Mouse (Mus musculus) neural tube, embryonic 11.5 days (tissue): ENCODE data around the gene Prickle1. TPM values are rescaled to one million over a fixed set of nuclear protein-coding genes. Genes with fewer than 3 reads are reported as not detected.
A peak's percentile ranks its signal among the peaks of the same experiment; 100 is the strongest.

ENCODE experiments used
- ATAC-seq: fragments of 200-750 bp; cut with Nextera tagmentation; 2 replicates; pipeline ENCODE4 v1.8.0; 2017; ENCODE audit warnings: moderate number of reproducible peaks, mild to moderate bottlenecking, moderate TSS enrichment, moderate library complexity; ENCODE audit not compliant: insufficient read depth, low FRiP score, low TSS enrichment
- DNase-seq: peaks from one replicate; pipeline ENCODE4 v3.0.0-alpha.2; 2015; ENCODE audit warnings: low spot score
- H3K27ac ChIP-seq: fragments of 300-500 bp; sonication (generic); 2 replicates; pipeline ENCODE4 v1.5.1; 2014; ENCODE audit warnings: low read depth, mild to moderate bottlenecking, low read length
- H3K27me3 ChIP-seq: fragments of 300-500 bp; sonication (generic); 2 replicates; pipeline ENCODE4 v1.6.1; 2014; ENCODE audit warnings: mild to moderate bottlenecking, low read length, mixed read lengths; ENCODE audit not compliant: control insufficient read depth, insufficient read depth
- H3K36me3 ChIP-seq: fragments of 300-500 bp; sonication (generic); 2 replicates; pipeline ENCODE4 v1.6.1; 2014; ENCODE audit warnings: mild to moderate bottlenecking, low read length, moderate library complexity, mixed read lengths; ENCODE audit not compliant: control insufficient read depth, insufficient read depth
- H3K4me1 ChIP-seq: fragments of 300-500 bp; sonication (generic); 2 replicates; pipeline ENCODE4 v1.6.1; 2014; ENCODE audit warnings: low read length, mixed read lengths; ENCODE audit not compliant: control insufficient read depth, insufficient read depth
- H3K4me2 ChIP-seq: fragments of 300-500 bp; sonication (generic); 2 replicates; pipeline ENCODE4 v1.6.1; 2014; ENCODE audit warnings: low read depth, mild to moderate bottlenecking, moderate library complexity
- H3K4me3 ChIP-seq: fragments of 300-500 bp; sonication (generic); 2 replicates; pipeline ENCODE4 v1.5.1; 2014; ENCODE audit warnings: low read depth, low read length
- H3K9ac ChIP-seq: fragments of 300-500 bp; sonication (generic); 2 replicates; pipeline ENCODE4 v1.6.1; 2014; ENCODE audit warnings: mild to moderate bottlenecking, low read length
- H3K9me3 ChIP-seq: fragments of 300-500 bp; sonication (generic); 2 replicates; pipeline ENCODE4 v1.6.1; 2016; ENCODE audit warnings: low read length; ENCODE audit not compliant: control insufficient read depth
- WGBS: fragments of 180-500 bp; shearing (Covaris S2); extraction: QIAGEN DNeasy Blood & Tissue Kit; methylation state at CpG from one replicate; pipeline ENCODE4 v1.1.7; 2014; 5-methylcytosine and 5-hydroxymethylcytosine counted together
- polyA plus RNA-seq: library from polyadenylated mRNA; unstranded; fragments of >200 nt; fragmentation: Nextera tagmentation; extraction: Ambion mirVana; gene quantifications from 2 replicates; pipeline ENCODE4 v1.2.1, GENCODE M21; 2014

Prickle1 gene
- polyA plus RNA-seq, 1 experiment from 2014 or later = 19.9 TPM

DNA sequence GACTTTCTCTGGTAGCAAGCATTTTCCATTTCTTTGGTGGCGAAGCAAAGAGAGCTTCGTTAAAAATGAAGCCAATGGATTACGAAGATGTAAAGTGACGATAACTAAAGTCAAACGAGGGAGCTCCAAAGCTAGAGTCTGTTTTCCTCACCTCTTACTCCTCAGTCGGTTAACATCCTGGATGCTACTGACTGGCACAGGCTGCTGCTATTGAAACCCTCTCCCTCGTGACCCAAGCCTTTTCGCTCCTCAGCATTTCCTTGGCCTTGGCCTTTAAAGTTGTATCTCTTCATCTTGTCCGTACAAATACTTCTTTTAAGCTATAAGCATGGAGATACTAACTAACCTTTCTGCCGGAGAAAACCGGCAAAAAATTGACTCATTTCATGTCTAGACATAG, 1.3 kb upstream of the Prickle1 start:
- DNase-seq = no peak
- H3K4me3 ChIP-seq = no peak overlapping the region
- H3K27ac ChIP-seq = no peak overlapping the region
- no peaks in the 10 kb centered on the region for H3K36me3 ChIP-seq
- H3K4me1 ChIP-seq = 0 out of 2 replicates have a peak, but pooled peaks cover 7% of the 10 kb centered on the region
- ATAC-seq = no peak
- no peaks in the 10 kb centered on the region for H3K27me3 ChIP-seq
- H3K9ac ChIP-seq = no peak overlapping the region
- 69% methylated on average over 11 of the region's 11 CpGs for WGBS
- no peaks in the 10 kb centered on the region for H3K9me3 ChIP-seq
- H3K4me2 ChIP-seq = no peak overlapping the region

DNA sequence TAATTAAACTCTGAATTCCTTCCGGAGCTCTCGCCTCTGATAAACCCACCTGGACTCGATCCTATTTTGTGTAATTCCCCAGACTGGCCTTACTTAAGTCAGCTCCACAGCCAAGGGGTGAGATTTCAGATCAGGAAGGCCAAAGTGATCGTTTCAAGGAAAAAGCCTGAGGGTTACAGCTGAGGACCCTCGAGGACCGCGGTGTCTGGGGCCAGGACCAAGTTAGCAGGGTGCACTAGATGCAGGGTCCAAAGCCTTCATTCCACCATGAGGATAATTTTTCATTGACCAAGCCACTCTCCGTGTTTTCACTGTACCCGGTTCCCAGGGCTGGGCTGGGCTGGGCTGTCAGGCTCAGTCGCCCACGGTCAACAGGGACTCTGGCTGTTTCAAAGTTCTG, 594 bp upstream of the Prickle1 start:
- no peaks in the 10 kb centered on the region for H3K36me3 ChIP-seq
- H3K9me3 ChIP-seq = no peaks in the 10 kb centered on the region
- H3K27ac ChIP-seq = peak overlapping the region; percentile 88; the same call in 1 of the 2 replicates
- peak overlapping the region; percentile 90 for H3K9ac ChIP-seq
- H3K27me3 ChIP-seq = no peaks in the 10 kb centered on the region
- peaks cover 8% of the 10 kb centered on the region; the same call in 1 of the 2 replicates for H3K4me1 ChIP-seq
- peak overlapping the region; percentile 91 for H3K4me2 ChIP-seq
- peak; percentile 46 for ATAC-seq
- WGBS = 1% methylated on average over 11 of the region's 11 CpGs
- peak overlapping the region; percentile 81 for H3K4me3 ChIP-seq
- DNase-seq = peak; percentile 75

DNA sequence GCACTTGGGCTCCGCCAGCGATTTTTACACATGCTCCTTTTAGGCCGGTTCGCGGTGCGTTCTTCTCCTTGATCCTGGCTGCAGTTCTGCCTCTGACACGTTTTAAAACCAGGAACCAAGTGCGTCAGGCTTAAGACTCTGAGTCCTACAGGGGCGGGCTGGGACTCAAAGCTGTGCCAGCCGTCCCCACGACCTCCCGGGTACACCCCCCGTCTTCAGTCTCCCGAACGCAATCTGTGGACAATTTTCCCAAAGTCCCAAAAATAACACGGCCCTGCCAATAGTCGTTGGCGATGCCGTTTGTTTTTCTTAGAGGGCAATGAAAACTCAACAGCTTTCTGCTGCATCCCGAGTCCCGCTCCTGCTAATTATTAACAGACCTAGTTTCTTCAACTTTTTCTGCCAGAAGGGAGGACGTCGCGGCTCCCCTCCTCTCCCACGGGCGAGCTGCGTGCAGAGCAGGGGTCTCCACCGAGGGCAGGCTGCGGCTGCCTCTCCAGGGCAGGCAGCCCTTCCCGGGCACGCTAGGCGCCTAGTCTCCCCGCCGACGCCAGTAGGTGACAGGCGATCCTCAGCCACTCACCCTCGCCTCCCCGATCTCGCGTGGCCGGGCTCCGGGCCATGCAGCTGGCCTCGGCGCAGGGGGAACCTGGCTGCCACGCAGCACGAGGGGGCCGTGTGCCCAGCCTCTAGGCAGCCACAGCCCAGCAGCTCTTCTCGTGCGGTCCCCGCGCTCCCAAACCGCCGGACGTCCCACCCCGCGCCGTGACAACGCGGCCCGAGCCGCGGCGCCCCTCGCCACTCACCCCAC, 598 bp downstream of the Prickle1 start:
- Histone ChIP-seq H3K36me3 (no peaks in the 10 kb centered on the region), H3K4me1 (peaks cover 11% of the 10 kb centered on the region; the same call in 1 of the 2 replicates), H3K27ac (peak overlapping the region; percentile 88), H3K9me3 (no peaks in the 10 kb centered on the region), H3K4me3 (peak overlapping the region; percentile 81), H3K27me3 (no peaks in the 10 kb centered on the region), H3K9ac (peak overlapping the region; percentile 90), H3K4me2 (peak overlapping the region; percentile 91)
- peak; percentile 70 for DNase-seq
- ATAC-seq = peak; percentile 62
- WGBS = under 1% methylated on average over 59 of the region's 64 CpGs

GRCm38 (mm10) chr15:93594296-93594887, 1.3 kb downstream of the Prickle1 start:
- Histone ChIP-seq H3K4me3 (peak overlapping the region; percentile 81), H3K4me1 (peaks cover 11% of the 10 kb centered on the region; the same call in 1 of the 2 replicates), H3K36me3 (no peaks in the 10 kb centered on the region), H3K27me3 (no peaks in the 10 kb centered on the region), H3K9me3 (no peaks in the 10 kb centered on the region), H3K9ac (no peak overlapping the region; the same call in none of the 2 replicates), H3K27ac (no peak overlapping the region; the same call in 1 of the 2 replicates), H3K4me2 (peak overlapping the region; percentile 91)
- WGBS = 17% methylated on average over 10 of the region's 10 CpGs
- DNase-seq (peak; percentile 37), ATAC-seq (no peak)

DNA sequence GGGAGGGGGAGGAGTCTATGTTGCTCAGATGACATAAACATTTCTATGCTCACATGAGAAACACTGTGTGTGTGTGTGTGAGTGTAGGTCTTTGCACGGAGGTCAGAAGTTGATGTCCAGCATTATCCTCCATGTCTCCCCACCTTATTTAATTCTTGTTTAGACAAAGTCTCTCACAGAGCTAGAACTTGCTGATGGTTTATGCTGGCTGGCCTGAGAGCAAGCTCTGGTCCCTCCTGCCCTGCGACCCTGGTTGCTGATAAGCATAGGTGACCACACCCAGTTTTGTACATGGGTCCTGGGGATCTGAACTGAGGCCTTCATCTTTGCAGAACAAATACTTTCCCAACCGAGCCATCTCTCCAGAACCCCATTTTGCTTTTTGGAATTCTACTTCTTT, 3.1 kb downstream of the Prickle1 start:
- H3K9me3 ChIP-seq = no peaks in the 10 kb centered on the region
- ATAC-seq = no peak
- H3K9ac ChIP-seq = no peak overlapping the region
- no peaks in the 10 kb centered on the region for H3K27me3 ChIP-seq
- WGBS = 69% methylated on average over 3 of the region's 3 CpGs
- H3K4me2 ChIP-seq = no peak overlapping the region
- no peaks in the 10 kb centered on the region for H3K36me3 ChIP-seq
- H3K27ac ChIP-seq = no peak overlapping the region
- no peak overlapping the region for H3K4me3 ChIP-seq
- H3K4me1 ChIP-seq = peaks cover 11% of the 10 kb centered on the region; the same call in 1 of the 2 replicates
- no peak for DNase-seq

- H3K9ac ChIP-seq = no peak overlapping the region; the same call in 1 of the 2 replicates
- peak overlapping the region; percentile 15 for H3K4me3 ChIP-seq
- no peaks in the 10 kb centered on the region for H3K27me3 ChIP-seq
- ATAC-seq = no peak
- no peaks in the 10 kb centered on the region for H3K36me3 ChIP-seq
- 3% methylated on average over 12 of the region's 12 CpGs for WGBS
- no peak overlapping the region for H3K27ac ChIP-seq
- DNase-seq = peak; percentile 65
- H3K4me1 ChIP-seq = peaks cover 11% of the 10 kb centered on the region; the same call in 1 of the 2 replicates
- peak overlapping the region; percentile 35 for H3K4me2 ChIP-seq
- no peaks in the 10 kb centered on the region for H3K9me3 ChIP-seq
Observed at GRCm38 (mm10) chr15:93591831-93592321, 3.8 kb downstream of the Prickle1 start.

GRCm38 (mm10) chr15:93591371-93591770, 4.3 kb downstream of the Prickle1 start:
- Histone ChIP-seq H3K4me2 (peak overlapping the region; percentile 35), H3K36me3 (no peaks in the 10 kb centered on the region), H3K27ac (no peak overlapping the region), H3K27me3 (no peaks in the 10 kb centered on the region), H3K9me3 (no peaks in the 10 kb centered on the region), H3K4me3 (peak overlapping the region; percentile 15), H3K9ac (peak overlapping the region; percentile 10; the same call in 1 of the 2 replicates), H3K4me1 (peaks cover 11% of the 10 kb centered on the region; the same call in 1 of the 2 replicates)
- no peak for ATAC-seq
- no peak for DNase-seq
- 31% methylated on average over 7 of the region's 7 CpGs for WGBS

GRCm38 (mm10) chr15:93588401-93588800, 7.3 kb downstream of the Prickle1 start:
- ATAC-seq (no peak), DNase-seq (no peak)
- 90% methylated on average over 6 of the region's 6 CpGs for WGBS
- Histone ChIP-seq H3K9me3 (no peaks in the 10 kb centered on the region), H3K4me3 (no peak overlapping the region), H3K4me1 (peaks cover 8% of the 10 kb centered on the region; the same call in 1 of the 2 replicates), H3K4me2 (no peak overlapping the region), H3K36me3 (no peaks in the 10 kb centered on the region), H3K27ac (no peak overlapping the region), H3K27me3 (no peaks in the 10 kb centered on the region), H3K9ac (no peak overlapping the region)
